Mouse (Mus musculus) cerebellum, adult 9-11 months (tissue): ENCODE measurements around the gene Fbh1.

Experiments used
- DNase-seq: peaks from one replicate; pipeline ENCODE4 v3.0.0; 2022

The Fbh1 gene

GRCm38 (mm10) chr2:11777091-11778068, at the start of gene Fbh1, which contains the start of gene Ankrd16:
TSS of gene Fbh1 (minus strand) at chr2:11777582.
TSS of gene Ankrd16 (plus strand) at chr2:11777876.
- peak; percentile 100 for DNase-seq

DNA sequence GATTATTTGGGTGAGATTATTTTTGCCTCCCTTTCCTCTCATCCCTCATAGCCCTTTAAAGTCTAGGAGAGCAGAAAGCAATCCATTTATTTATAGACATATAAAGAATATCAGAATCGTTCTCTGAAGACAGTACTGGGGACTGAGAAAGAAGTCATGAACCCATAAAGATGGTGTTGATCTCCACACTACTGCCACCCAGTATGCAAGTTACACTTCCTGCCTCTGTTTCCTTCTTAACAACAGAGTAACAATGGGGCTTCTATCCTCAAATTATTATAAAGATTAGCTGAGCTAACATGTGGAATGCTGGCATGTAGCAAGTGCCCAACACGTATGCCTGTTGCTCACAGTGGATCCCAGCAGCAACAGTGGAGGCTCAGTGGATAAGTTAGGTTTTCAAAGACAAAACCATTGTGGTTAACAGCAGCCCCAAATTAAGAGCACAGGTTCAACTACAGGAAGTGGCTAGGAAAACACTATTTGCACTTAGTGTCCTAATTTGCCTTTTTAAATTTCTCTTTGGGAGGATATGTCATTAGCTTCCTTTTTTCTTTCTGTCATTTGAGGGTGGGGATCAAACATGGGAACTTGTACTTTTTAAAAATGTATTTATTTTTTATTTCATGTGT, 24.0 kb upstream of the Fbh1 start:
- no peak for DNase-seq

GRCm38 (mm10) chr2:11797930-11798364, 20.6 kb upstream of the Fbh1 start:
- no peak for DNase-seq

GRCm38 (mm10) chr2:11794668-11795067, 17.3 kb upstream of the Fbh1 start:
- DNase-seq = no peak

DNA sequence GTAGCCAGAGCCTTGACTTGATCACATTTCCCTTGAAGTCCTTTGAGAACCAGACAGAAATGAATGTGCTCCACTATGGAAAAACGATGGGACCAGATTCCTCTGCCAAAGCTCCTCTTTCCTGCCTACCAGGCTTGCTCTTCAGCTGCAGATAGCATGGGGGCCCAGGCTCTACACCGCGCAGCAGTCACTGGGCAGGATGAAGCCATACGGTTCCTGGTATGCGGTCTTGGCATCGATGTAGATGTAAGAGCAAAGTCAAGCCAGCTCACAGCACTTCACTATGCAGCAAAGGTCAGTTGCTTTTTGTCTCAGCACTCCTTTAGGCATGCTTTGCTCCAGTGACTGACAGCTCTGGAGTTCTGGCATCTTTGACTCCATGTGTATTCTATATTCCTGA, 6.8 kb upstream of the Fbh1 start:
- DNase-seq = peak; percentile 77

DNA sequence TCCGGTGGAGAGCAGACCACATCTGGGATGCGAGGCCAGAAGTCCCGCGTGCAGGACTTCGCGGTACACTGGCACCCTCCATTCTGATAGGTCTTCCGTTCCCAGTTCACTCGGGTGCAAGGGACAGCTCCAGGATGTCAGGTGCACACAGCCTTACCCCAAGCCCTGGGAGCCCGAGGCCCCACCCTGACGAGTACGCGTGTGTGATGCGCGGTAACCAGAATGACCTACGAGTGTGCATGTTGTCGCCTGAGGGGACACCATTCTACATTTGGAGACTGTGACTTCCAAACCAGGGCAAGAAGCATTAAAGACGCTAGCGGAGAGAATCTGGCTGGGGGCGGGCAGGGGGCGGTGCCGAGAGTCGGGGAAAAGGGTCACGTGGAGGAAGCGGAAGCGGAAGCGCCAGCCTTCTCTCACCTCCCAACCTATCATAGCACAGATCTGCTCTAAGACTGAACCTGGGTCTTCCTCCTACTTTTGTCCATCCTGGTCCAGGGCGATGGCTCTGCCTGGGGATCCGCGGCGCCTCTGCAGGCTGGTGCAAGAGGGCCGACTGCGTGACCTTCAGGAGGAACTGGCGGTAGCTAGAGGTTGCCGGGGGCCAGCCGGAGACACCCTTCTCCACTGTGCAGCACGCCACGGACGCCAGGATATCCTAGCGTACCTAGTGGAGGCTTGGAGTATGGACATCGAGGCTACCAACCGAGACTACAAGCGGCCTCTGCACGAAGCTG, 873 bp upstream of the Fbh1 start:
- DNase-seq = peak; percentile 88

- no peak for DNase-seq
These were observed 967 bp downstream of the Fbh1 start for GRCm38 (mm10) chr2:11776415-11776814.

GRCm38 (mm10) chr2:11775121-11775520, 2.3 kb downstream of the Fbh1 start:
- DNase-seq = no peak

DNA sequence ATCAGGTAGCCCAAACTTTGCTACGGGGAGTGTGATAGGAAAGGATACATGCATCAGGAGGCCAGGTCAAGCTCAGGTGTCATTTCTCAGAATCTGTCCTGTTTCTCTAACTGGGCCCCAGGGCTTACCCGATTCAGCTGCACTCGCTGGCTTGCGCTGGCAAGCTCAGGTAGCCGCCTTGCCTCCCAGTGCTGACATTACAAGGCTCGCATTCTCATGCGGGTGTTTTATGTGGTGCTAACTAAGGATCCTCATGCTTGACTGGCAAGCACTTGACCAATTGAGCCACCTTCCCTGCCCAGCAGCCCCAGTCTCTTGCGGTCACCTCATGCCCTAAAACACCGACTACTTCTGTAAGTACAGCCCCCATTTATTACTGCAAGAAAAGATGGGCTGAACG, 3.0 kb downstream of the Fbh1 start:
- no peak for DNase-seq

- DNase-seq = no peak
These were observed 5.0 kb downstream of the Fbh1 start for GRCm38 (mm10) chr2:11772401-11772800.

DNA sequence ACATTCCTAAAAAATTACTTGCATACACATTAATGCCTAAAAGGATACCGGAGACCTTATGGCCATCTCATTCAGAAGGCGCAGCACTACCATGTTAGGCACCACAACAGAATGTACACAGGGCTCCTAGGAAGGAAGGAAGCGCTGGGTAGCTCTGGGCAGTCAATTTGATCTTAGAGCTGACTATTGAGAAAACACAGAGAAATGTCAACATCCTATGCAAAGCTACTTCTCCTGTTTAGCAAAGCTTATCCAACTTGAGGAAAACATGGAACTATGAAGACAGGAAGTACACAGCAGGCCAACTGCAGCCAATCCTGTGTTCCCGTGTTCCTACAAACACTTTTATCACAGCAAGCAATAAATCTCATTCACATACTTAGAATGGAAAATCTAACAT, 5.7 kb downstream of the Fbh1 start:
- DNase-seq = no peak

DNA sequence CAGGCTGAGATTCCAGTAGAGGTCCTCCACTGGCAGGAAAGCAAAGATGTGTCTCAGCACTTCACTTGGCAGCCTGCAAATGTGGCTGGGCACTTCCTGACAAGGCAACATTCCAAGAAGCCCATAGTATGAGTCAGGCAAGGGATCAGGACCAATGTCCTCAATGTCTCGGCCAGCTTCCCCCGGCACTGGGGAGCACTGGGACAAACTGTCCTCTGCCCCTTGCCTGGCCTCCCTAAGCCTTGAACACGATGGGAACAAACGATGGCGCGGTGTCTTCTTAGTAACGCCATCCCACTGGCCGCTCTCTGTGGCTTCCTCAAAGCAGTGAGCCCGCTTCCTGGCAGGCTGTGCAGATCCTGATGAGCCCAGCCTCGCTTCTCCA, 10.2 kb downstream of the Fbh1 start:
- peak; percentile 17 for DNase-seq

GRCm38 (mm10) chr2:11766485-11767160, 10.8 kb downstream of the Fbh1 start:
- DNase-seq = no peak

- DNase-seq = peak; percentile 45
These were observed 11.7 kb downstream of the Fbh1 start for GRCm38 (mm10) chr2:11765694-11766093.

DNA sequence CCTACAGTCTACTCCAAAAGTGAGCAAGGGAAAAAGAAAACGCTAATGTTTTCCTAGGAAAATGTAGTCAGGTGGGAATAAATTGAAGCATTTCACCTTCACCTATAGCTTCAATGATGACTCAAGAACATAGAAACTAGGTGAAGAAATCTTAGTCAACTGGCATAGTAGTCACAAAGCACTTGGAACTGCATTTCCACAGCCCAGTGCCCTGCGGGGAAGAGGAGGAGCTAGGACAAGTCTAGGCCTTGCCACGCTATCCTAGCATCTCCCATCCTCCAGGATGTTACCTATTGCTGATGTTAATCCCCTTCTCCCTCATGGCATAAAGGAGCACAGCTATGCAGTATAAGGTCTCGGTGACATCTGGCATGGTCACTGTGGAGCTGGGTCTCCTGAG, 14.8 kb downstream of the Fbh1 start:
- DNase-seq = no peak

DNA sequence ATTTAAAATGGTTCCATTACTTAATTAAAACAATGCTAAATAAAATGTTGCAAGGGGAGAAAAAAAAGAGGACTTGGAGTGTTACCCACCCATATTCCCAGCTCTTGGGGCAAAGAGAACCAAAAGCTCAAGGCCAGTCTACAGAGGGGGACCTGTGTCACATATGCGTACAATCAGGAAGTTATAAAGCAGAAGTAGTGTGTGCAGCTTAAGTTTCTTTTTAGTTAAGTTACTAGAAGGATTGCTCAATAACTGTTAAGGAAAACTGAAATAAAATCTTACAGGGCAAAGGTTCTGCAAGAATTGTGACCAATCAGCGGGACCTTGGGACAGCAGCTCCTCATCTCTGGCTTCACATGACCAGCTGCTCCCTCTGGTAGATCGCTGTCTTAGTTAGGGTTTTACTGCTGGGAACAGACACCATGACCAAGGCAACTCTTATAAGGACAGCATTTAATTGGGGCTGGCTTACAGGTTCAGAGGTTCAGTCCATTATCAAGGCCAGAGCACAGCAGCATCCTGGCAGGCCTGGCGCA, 37.8 kb downstream of the Fbh1 start:
- no peak for DNase-seq

DNA sequence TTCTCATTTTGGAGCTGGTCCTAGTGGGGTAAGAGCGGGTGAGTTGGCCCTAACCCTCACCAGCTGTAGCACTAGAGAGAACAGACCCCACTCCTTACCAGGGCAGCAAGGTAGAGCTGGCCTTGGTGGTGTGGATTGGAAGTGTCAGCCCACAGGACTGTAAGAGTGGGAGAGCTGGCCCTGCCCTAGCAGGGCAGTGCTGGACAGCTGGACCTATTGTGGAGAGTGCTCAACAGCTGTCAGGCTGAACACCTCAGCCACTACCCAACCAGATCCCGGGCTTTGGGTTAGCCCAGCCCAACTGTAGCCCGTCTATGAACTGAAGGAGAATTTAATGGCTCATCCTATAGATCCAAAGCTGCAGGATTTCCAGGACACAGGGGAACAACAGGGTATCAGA, 38.6 kb downstream of the Fbh1 start:
- DNase-seq = no peak

DNA sequence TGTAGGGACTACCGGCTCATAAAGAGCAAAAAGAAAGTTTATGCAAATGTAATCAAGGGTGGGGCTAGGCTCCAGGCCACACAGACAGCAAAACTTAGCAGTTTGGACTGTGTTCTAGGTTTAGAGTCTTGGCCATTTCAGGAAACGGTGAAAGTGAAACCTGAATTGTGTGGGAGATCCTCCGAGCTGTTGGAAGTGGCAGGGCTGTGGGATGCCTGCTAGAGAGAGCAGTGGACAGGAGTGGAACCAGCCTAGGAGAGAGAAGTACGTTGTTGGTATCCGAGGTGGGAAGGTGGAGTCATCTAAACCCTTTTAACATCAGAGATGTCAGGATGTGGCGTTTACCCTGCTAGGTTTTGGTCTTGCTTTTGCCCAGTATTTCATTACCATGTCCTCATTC, 41.5 kb downstream of the Fbh1 start:
- no peak for DNase-seq

DNA sequence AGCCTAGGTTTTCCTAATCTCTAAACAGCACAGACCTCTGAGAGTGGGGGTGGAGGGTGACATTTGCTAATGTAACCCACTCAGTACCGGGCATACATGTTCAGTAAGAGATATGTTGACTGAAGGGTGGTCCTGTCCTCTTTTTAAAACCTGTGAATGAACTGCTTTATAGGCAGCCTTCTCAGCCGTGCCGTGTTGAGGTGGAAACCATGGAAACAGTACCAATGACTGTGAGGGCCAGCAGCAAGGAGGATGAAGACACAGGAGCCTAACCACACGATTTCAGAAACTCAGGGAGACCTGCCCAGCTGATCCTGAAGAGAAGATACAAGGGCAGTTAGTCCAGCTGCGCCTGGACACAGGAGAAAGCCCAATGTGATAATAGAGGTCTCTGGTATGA, 44.4 kb downstream of the Fbh1 start:
- DNase-seq = no peak

DNA sequence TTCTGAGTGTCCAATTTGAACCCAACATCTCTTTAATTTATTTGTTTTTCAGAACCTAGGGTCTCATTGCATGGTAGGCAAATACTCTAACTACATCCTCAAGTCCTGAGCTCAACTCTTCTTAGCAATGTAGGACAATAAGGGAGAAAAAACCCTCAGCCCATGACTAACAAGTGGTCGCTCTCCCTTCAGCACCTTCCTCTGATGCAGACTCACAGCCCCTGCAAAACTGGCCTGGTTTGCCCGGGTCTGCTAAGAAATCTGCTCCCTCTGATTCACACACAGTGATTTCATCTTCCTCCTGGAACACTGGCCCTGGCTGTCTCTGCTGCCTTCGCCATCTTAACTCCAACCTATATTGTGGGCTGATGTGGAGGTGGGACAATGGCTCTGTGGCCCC, 48.3 kb downstream of the Fbh1 start:
- no peak for DNase-seq

- DNase-seq = no peak
These were observed 49.8 kb downstream of the Fbh1 start for GRCm38 (mm10) chr2:11727574-11727973.

- DNase-seq = no peak
These were observed 54.8 kb downstream of the Fbh1 start for GRCm38 (mm10) chr2:11722564-11722963.

- DNase-seq = no peak
These were observed 58.8 kb downstream of the Fbh1 start for GRCm38 (mm10) chr2:11718573-11718972.
